Mouse (Mus musculus) adrenal gland (tissue): Measurements from ENCODE around the gene Fam53b.

Source experiments
- intact Hi-C: fragments of 180-260 bp; cut with DNase I; formaldehyde crosslinking; loops from one replicate; pipeline ENCODE4 v1.15.1; 2025

Gene Fam53b

DNA sequence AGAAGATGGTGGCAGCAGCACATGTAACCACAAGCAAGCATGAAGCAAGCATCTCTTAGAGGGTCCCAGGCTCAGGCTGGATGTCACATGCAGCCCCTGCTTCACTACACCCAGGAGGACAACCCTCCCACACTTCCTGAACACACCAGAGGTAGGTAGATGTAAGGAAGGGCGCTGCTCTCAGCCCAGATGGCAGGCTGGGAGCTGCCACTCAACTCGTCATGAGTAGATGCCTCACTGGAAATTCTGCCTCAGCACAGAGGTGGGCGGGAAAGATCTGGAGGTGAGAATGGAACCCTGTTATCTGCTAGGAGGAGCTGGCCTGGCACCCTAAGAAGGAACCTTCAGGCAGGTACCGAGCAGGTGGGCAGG lies 45.7 kb downstream of the Fam53b start:
- intact Hi-C loops: loop anchor here (5.0 kb wide), 1 partner anchor 44 kb away; the partner anchor contains the start of gene Fam53b

DNA sequence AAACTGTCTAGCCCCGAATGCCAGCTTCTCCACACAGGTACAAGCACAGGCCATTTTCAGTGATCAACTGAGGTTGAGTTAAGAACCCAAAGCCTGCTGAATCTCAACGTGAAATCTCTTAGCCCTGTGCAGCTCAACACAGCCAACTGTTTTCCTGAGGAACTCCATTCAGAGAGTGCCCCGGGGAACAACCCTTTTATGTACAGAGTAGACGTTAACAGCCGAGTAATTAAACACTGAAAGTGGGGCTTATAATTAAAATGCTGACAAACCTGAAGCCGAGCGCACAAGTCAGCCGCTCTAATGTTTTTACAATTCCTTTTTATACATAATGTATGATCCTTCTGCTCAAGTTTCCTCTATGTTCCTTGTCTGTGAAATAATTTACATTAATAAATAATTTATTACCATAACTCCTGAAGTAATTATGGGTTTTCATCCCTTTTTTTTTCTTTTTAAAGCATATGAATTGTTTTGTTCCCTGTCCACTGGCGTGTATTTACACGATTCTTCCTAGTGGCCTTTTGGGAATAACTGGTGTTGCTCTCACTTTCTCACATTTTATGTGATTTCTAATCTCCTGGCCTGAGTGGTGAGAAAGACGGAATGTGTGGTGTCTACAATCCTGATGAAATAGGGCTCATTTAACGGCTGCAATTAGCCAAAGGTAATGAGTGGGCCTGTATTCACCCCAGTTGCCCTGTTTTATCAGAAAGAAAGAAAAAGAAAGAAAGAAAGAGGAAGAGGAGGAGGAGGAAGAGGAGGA lies 46.3 kb downstream of the Fam53b start:
- intact Hi-C loops: loop anchor here (5.0 kb wide), 1 partner anchor 45 kb away; the partner anchor contains the start of gene Fam53b

DNA sequence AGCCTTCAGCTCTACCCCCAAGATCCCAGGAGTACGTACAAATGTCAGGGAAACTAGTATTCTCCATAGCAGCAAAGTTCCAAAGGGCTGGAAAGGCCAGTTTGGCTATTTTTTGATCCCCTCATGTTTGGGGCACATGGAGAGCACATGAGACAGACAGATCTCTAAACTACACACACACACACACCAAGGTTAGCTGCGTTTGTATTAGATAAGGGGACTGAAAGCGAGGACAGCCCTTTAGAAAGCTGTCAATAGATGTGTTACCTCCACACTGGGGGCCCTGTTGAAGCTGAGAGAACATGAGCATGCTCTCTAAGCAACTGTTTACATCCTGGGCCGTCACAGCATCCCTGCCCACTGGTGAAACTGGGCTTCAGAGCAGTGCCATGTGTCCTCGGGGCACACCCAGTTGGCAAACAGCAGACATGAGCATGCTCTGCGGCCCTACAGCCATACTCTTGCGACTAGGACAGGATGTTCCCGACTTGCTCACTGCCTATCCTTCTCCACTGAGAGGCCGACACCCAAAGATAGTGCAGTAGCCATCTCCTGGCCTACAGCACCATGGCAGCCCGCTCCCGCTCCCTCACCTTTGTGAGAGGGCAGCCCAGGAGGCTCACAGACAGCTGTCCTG lies 47.3 kb downstream of the Fam53b start:
- intact Hi-C loops: loop anchor here (5.0 kb wide), 1 partner anchor 46 kb away; the partner anchor contains the start of gene Fam53b

DNA sequence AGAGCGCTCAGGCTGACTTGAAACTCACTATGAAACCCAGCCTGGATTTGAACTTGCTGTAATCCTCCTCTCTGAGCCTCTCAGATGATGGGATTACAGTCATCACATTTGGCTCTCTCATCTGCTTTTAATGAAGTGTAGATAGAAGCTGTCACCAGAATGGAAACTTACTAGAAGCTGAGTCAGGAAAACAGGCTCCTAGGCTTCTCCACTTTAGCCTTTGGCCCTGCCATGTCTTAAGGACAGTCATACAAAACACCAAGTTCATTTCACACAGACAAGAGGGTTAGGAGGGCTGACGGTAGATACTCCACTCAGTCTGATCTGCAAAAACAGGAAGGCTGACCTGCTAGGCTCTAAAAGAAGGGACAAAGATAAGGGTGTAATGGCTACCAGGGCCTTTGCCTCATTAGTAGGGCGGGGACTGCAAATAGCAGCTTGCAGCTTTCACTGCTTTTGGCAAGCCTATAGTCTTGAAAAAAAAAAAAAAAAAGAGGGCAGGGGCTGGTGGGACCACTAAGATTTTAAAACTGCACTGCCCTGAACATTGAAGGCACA lies 48.0 kb downstream of the Fam53b start:
- intact Hi-C loops: loop anchor here (5.0 kb wide), 1 partner anchor 47 kb away; the partner anchor contains the start of gene Fam53b

DNA sequence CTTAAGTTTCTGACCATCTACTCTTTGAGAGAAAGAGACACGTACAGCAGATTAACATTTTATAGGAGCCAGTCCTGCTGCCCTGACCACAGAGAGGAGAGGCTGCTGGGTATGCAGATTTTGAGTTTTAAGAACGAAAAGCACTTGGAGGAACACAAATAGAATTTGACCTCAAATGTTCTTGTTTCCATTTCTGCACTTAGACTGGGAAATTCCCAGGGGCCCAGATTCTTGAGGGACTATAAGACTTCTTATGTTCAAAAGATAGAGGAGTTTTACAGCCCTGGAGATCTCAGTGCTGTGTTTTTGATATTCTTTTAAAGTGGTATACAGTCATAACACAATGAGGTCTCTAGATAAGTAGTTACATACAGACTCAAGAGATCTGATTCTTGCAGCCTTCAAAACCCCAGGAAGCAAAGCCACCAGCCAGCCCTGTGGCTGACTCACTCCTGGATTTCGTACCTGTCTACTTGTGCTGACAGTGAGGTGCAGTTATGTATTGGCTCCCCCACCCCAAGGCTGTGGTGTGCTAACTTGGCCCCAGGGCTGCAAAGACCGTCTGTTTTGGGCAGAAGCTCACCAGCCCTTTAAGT lies 48.7 kb downstream of the Fam53b start:
- intact Hi-C loops: loop anchor here (5.0 kb wide), 1 partner anchor 47 kb away; the partner anchor contains the start of gene Fam53b

DNA sequence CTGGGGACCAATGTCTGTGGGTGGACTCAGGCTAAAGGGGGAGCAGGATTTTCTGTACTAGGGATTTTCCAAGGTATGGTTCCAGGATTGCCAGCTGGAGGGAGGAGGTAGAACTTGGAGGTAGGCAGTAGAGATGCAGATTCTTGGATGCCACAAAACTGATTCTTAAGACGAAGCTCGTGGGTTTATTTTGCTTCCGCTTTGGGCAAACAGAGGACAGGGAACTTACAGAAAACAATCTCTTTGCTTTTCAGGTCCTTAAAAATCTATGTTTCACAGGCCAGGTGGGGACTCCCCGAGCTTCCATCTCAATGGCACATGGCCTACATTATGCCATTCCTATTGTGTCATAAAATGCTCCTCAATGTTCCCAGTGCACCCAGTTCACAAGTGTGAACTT lies 49.4 kb downstream of the Fam53b start:
- intact Hi-C loops: no loop called here

DNA sequence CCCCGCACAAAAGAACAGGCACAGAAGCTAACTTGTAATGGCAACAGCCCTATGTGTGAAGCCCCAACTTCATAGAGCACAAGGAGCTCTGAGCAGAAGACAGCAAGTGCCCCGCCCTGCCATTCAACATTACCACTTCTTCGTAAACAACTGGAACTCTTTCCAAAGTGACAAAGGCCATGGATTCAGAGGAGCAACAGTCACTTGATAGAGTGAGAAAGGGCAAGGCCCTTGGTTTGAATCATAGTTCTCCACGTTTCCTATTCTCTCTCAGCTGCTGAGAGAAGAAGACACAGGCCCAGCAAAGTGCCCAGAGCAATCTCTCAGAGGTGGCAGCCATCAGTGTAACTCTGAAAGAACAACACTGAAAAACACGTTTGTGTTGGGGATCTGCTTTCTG lies 49.8 kb downstream of the Fam53b start:
- intact Hi-C loops: no loop called here

DNA sequence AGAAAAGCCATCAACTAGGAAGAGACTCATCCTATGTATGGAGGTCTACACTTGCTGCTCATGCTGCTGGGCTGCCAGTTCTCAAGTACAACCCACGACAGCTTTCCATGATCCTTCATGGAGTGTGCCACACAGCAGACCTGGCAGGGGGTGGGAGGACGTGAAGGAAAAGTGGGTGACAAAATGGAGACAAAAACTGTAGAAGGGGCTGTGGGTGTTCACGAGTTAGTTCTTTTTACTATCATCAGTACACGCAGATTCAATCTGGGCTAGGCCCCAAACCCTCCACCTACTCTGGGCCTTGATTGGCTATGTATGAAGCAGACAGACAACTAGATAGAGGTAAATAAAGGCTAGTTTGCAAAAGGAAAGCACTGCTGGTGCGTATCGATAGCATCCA lies 50.3 kb downstream of the Fam53b start:
- intact Hi-C loops: no loop called here

DNA sequence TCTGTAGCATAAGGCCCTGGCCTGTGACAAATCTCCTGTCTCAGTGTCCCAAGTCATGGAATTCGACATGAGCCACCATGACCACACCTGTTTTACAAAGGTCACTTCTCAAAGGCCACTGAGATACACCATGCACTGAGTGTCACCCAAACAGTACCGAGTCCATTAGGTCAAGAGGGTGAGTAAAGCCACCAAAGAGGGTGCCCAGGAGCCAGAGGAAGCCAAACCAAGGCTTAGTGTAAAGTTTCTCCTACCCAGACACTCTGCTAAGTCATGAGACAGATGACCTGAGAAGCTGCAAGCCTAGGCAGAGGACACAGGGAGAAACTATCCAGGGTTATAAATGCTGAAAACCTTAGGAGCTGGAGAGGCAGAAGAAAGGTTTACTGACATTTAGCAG lies 52.3 kb downstream of the Fam53b start:
- intact Hi-C loops: no loop called here

DNA sequence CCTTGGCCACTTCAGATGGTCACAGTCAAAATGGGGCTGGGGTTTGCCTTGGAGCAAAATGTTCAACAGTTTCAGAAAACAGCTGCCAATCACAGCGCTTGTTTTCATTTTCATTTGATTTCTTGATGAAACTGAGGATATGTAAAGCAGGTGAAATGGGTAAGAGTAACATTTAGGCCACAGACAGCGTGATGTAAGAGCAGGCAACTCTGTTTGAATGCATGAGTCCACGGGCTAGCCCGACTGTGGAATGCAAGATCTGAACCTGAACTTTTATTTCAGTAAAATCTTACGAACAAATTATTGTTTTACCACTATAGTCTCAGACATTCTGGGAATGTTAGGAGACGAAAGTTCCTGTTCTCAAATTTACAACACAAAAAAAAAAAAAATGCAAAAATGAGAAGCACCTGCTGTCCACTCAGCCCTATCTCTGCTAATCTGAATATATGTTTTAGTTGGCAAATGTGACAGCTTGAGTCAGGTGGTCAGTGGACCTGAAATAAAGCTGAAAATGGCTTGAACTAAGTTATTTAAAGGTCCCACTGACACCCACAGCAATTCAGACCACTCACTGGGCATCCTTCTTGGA lies 53.0 kb downstream of the Fam53b start:
- intact Hi-C loops: no loop called here

DNA sequence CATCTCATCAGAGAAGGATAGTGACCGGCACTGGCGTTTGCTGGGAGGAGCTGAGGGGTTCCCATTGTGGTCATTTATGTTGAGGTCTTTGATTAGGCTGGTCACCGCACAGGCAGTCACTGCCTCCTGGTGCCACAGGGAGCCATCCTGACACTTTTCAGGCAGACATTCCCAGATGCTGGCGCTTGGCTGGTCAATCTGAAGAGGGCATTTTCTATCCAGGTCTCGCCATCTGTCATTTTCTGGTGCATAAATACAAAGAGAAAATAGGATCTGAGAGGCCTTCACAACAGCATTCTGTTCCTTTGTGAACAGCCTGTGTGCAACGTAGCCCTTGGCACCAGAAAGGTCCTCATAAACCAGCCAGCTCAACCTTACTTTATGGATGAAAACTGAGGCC lies 53.8 kb downstream of the Fam53b start:
- intact Hi-C loops: no loop called here

DNA sequence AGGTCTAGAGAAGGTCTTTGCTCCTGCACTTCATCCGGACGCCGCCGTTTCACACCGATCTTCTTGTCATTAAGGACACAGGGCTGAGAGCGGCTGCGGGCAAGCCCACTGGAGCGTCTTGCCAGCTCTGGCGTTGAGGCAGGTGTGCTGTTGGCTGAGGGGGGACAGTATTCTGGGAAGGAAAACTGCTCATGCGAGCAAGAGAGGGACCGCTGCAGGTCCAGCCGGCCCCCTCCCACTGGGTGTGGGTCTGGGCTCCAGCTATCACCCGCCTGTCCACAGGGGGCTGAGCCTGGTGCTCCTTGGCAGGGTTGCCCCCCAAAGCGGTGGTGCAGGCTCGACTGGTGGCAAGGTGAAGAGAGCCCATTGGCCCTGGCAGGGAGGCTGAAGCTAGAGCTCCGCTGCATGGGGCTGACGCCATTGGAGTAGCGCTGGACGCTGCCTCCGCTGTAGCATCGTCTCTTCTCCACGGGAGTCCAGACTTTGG lies 54.2 kb downstream of the Fam53b start:
- intact Hi-C loops: no loop called here

DNA sequence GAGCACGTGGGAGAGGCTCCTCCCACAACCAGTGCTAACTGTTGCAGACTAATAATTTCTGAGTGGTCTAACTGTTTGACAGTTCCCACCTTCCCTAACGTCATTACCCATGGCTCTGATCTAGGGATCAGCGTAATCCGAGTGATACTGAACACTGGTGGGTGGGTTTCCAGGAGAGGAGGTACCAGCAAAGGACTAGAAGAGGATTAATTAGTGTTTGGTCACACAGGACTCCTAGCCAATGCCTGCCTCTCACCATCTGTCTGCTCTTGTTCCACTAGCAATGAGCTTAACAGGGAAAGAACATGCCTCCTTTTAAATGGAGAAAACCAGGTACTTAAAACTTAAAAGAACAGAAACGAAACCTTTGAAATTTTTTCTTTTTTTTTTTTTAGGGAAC lies 54.8 kb downstream of the Fam53b start:
- intact Hi-C loops: no loop called here

DNA sequence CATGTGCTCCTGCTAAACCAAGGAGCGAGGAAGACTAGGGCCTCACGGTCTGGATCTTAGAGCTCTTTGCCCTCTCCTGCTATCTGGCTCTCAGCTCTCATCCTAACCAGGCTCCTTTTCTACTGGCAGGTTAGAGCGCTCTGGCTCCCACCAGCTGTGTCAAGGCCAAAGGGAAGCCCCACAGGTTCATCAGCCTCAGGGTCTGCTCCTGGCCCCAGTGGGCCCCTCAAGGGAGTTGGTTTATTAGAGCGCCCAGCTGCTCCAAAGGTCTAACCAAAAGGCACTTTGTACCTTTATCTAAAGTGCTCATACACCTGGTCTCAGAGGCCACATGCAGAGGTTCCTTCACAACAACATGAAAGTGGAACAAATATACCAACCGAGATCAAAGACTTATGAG lies 57.4 kb downstream of the Fam53b start:
- intact Hi-C loops: no loop called here

DNA sequence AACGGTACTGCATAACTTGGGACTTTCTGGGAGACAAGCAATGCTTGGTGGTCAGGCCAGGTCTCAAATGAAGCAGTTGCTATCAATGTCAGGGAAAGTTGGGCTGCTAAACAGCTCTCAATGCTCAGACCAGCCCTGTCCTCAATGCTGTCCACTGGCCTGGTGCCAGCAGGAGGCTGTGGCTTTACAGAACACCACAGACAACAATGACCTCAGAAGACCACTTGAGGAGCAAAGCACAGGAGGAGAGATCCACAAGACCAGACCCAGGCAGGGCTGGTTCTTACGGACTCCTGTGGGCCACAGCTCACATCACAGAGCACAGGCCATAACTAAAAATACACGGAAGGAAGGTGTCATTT lies 59.3 kb downstream of the Fam53b start:
- intact Hi-C loops: no loop called here

DNA sequence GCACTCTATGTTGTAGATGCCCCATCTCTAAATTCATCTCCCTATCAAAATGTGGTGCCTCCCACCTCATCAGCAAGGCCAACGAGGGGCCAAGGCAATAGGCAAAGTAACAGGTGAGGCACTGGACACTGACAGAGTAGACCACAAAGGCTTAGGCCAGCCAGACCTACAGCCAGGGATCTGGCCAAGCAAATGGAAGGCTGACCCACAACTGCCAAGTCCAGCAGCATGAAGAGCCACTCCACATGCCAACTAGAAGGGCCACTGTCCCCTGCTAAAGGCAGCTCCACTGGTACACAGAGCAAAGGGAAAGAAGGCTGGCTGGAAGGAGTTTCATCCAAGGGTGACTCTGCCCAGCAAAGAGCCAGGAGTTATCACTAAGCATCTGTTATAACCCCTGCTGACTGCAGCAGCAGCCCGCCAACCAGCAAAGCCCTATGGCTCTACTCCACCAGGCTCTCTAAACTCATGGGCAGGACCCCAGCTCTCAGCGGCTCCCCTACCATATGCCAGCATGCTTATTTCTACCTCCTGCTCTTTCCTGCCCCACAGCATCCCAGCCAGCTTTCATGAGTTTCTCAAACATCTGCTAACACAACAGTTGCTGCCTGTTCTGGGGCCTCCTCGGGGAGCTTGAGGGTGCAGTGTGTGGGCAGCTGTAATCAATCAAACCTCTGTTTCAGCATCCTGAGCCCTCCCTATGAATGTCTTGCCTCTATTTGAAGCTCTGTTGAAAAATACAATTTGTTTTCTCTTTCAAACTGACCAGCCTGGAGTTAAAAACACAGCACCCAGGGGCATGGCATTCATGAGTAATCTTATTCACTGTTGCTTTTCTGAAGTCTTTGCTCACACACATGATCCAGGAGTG lies 59.9 kb downstream of the Fam53b start:
- intact Hi-C loops: no loop called here

DNA sequence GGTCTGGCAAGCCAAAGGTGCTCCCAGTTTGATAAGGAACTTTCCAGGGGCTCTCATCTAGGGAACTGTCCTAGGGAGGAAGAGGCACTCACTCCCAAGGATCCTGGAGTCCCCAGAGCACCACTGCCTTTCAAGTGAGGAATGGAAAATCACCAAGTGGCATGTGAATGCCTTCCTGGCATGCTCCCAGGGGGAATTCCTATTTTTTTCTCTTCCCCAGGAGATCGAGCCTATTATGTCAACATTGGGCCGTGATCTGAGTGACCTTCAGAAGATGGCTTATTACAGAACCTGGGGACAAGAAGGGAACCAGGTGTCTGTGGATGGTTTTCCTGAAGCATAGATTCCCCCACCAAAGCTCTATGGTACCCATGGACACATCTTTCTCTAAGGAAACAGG lies 62.0 kb downstream of the Fam53b start:
- intact Hi-C loops: no loop called here

DNA sequence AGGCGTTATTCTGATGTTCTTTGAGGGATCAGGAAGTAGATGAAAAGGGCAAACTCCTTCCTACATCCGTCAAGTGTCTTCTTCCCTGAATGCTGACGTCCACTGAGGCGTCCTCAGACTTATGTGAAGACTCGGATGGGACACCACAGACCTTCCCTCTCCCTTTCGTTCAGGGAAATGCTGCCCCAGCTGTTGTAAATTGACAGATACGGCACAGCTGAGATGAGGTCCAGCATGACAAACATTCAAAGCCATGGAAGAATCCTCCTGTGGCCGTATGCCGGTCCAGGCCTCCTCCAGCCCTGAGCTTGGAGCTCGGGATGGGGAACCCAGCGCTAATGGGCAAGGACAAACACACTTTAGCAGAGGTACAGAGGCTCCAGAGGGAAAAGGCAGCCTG lies 64.2 kb downstream of the Fam53b start:
- intact Hi-C loops: no loop called here

DNA sequence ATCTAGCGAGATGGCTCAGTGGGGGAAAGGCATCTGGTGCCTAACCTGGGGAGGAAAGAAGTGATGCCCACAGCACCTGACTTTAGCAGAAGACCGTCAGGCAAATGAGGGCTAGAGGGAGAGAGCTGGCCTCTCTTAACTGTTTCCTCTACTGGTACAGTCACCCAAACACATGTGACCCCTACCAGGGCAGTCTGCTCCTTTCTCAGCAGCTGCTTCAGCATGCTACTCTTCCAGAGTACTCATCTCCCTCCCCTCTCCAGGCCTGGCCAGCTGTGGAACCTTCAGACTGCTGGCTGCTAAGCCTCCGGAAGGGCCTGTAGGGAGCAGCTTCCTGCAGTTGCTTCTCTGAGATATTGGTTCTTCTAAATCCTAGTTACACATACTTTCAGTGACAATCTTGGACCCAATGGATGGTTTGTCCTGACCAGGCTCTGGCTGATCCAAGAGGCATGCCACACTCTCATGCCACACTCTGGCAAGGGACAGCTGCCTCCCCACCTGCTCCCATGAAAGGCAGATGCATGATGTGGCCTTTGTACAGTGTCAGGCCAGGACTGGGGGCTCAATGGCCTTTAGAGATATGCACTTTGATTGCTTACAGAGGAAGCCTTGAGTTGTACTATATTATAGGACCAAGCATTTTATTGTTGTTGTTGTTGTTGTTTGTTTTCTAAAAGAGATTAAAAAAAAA lies 65.5 kb downstream of the Fam53b start:
- intact Hi-C loops: no loop called here

DNA sequence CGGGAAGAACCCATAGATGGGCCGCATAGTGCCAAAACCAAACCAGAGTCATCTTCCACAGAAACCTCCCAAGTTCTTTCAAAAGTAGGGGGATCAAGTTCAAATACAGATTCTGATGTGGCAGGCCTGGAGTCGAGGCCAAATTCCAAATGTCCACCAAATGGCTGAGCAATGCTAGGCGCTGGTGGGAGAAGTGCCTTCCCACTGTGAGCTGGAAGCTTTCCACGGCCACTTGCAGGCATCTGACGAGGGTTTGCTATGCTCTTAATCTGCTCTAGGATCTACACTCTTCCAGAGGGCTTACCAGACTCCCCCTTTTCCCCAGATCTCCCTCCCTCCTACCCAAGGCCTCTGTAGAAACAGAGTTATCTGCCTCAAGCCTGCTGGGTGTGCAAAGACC lies 66.6 kb downstream of the Fam53b start:
- intact Hi-C loops: no loop called here
